Mouse (Mus musculus): ENCODE results near the gene Stt3b. TPM values are rescaled to one million over a fixed set of nuclear protein-coding genes. Genes with fewer than 3 reads are reported as not detected.
A peak's percentile ranks its signal among the peaks of the same experiment; 100 is the strongest.

Gene Stt3b
- polyA plus RNA-seq, 1 experiment from 2014 or later = 74.6 TPM

- Histone ChIP-seq H3K4me2 (ENCODE audit: low read length) (no peak overlapping the region), H3K4me1 (replicated peaks; ENCODE audit: control insufficient read depth, insufficient read depth, low read length) (peaks cover 7% of the 10 kb centered on the region), H3K27me3 (replicated peaks; ENCODE audit: control insufficient read depth, insufficient read depth, low read length) (no peaks in the 10 kb centered on the region), H3K9ac (replicated peaks; ENCODE audit: low read depth, low read length) (no peak overlapping the region), H3K27ac (ENCODE audit: low read length) (no peak overlapping the region), H3K36me3 (ENCODE audit: control insufficient read depth, insufficient read depth) (no peaks in the 10 kb centered on the region), H3K4me3 (replicated peaks; ENCODE audit: low read length) (no peak overlapping the region), H3K9me3 (ENCODE audit: control insufficient read depth, low read length) (no peaks in the 10 kb centered on the region)
- 86% methylated on average over 6 of the region's 6 CpGs for WGBS
- no peak for ATAC-seq
These were observed 10.8 kb upstream of the Stt3b start for GRCm38 (mm10) chr9:115321052-115321451.

GRCm38 (mm10) chr9:115320156-115320555, 9.9 kb upstream of the Stt3b start:
- no peak overlapping the region for H3K4me2 ChIP-seq (ENCODE audit: low read length)
- no peak for ATAC-seq
- H3K36me3 ChIP-seq (ENCODE audit: control insufficient read depth, insufficient read depth) = no peaks in the 10 kb centered on the region
- H3K4me1 ChIP-seq (replicated peaks; ENCODE audit: control insufficient read depth, insufficient read depth, low read length) = peaks cover 7% of the 10 kb centered on the region
- no peak overlapping the region for H3K9ac ChIP-seq (replicated peaks; ENCODE audit: low read depth, low read length)
- WGBS = 77% methylated on average over 4 of the region's 4 CpGs
- H3K27me3 ChIP-seq (replicated peaks; ENCODE audit: control insufficient read depth, insufficient read depth, low read length) = no peaks in the 10 kb centered on the region
- H3K9me3 ChIP-seq (ENCODE audit: control insufficient read depth, low read length) = no peaks in the 10 kb centered on the region
- H3K27ac ChIP-seq (ENCODE audit: low read length) = no peak overlapping the region
- H3K4me3 ChIP-seq (replicated peaks; ENCODE audit: low read length) = no peak overlapping the region

GRCm38 (mm10) chr9:115318621-115319375, 8.6 kb upstream of the Stt3b start:
- Histone ChIP-seq H3K9me3 (ENCODE audit: control insufficient read depth, low read length) (no peaks in the 10 kb centered on the region), H3K4me3 (replicated peaks; ENCODE audit: low read length) (no peak overlapping the region), H3K36me3 (ENCODE audit: control insufficient read depth, insufficient read depth) (no peaks in the 10 kb centered on the region), H3K27ac (ENCODE audit: low read length) (no peak overlapping the region), H3K4me2 (ENCODE audit: low read length) (no peak overlapping the region), H3K4me1 (replicated peaks; ENCODE audit: control insufficient read depth, insufficient read depth, low read length) (peaks cover 4% of the 10 kb centered on the region), H3K27me3 (replicated peaks; ENCODE audit: control insufficient read depth, insufficient read depth, low read length) (no peaks in the 10 kb centered on the region), H3K9ac (replicated peaks; ENCODE audit: low read depth, low read length) (no peak overlapping the region)
- WGBS = 84% methylated on average over 6 of the region's 6 CpGs
- no peak for ATAC-seq

GRCm38 (mm10) chr9:115317049-115317448, 6.8 kb upstream of the Stt3b start:
- Histone ChIP-seq H3K27me3 (replicated peaks; ENCODE audit: control insufficient read depth, insufficient read depth, low read length) (no peaks in the 10 kb centered on the region), H3K4me1 (replicated peaks; ENCODE audit: control insufficient read depth, insufficient read depth, low read length) (no peaks in the 10 kb centered on the region), H3K27ac (ENCODE audit: low read length) (no peak overlapping the region), H3K36me3 (ENCODE audit: control insufficient read depth, insufficient read depth) (no peaks in the 10 kb centered on the region), H3K9ac (replicated peaks; ENCODE audit: low read depth, low read length) (no peak overlapping the region), H3K4me2 (ENCODE audit: low read length) (no peak overlapping the region), H3K9me3 (ENCODE audit: control insufficient read depth, low read length) (no peaks in the 10 kb centered on the region), H3K4me3 (replicated peaks; ENCODE audit: low read length) (no peak overlapping the region)
- WGBS = 92% methylated on average over 5 of the region's 5 CpGs
- ATAC-seq = no peak

- peak overlapping the region; percentile 28 for H3K4me2 ChIP-seq (ENCODE audit: low read length)
- H3K4me1 ChIP-seq (replicated peaks; ENCODE audit: control insufficient read depth, insufficient read depth, low read length) = peaks cover 4% of the 10 kb centered on the region
- H3K9me3 ChIP-seq (ENCODE audit: control insufficient read depth, low read length) = no peaks in the 10 kb centered on the region
- WGBS = 14% methylated on average over 10 of the region's 10 CpGs
- H3K27ac ChIP-seq (ENCODE audit: low read length) = no peak overlapping the region
- ATAC-seq = no peak
- H3K9ac ChIP-seq (replicated peaks; ENCODE audit: low read depth, low read length) = no peak overlapping the region
- no peaks in the 10 kb centered on the region for H3K36me3 ChIP-seq (ENCODE audit: control insufficient read depth, insufficient read depth)
- H3K4me3 ChIP-seq (replicated peaks; ENCODE audit: low read length) = no peak overlapping the region
- no peaks in the 10 kb centered on the region for H3K27me3 ChIP-seq (replicated peaks; ENCODE audit: control insufficient read depth, insufficient read depth, low read length)
These were observed 4.3 kb upstream of the Stt3b start for GRCm38 (mm10) chr9:115314556-115314955.

GRCm38 (mm10) chr9:115313830-115314229, 3.6 kb upstream of the Stt3b start:
- H3K4me3 ChIP-seq (replicated peaks; ENCODE audit: low read length) = no peak overlapping the region
- no peaks in the 10 kb centered on the region for H3K9me3 ChIP-seq (ENCODE audit: control insufficient read depth, low read length)
- H3K4me2 ChIP-seq (ENCODE audit: low read length) = no peak overlapping the region
- peaks cover 4% of the 10 kb centered on the region for H3K4me1 ChIP-seq (replicated peaks; ENCODE audit: control insufficient read depth, insufficient read depth, low read length)
- WGBS = 92% methylated on average over 5 of the region's 5 CpGs
- no peak for ATAC-seq
- no peak overlapping the region for H3K27ac ChIP-seq (ENCODE audit: low read length)
- H3K27me3 ChIP-seq (replicated peaks; ENCODE audit: control insufficient read depth, insufficient read depth, low read length) = no peaks in the 10 kb centered on the region
- H3K36me3 ChIP-seq (ENCODE audit: control insufficient read depth, insufficient read depth) = no peaks in the 10 kb centered on the region
- no peak overlapping the region for H3K9ac ChIP-seq (replicated peaks; ENCODE audit: low read depth, low read length)

- WGBS = 9% methylated on average over 5 of the region's 5 CpGs
- no peaks in the 10 kb centered on the region for H3K9me3 ChIP-seq (ENCODE audit: control insufficient read depth, low read length)
- H3K4me1 ChIP-seq (replicated peaks; ENCODE audit: control insufficient read depth, insufficient read depth, low read length) = peaks cover 22% of the 10 kb centered on the region
- H3K36me3 ChIP-seq (ENCODE audit: control insufficient read depth, insufficient read depth) = no peaks in the 10 kb centered on the region
- H3K27me3 ChIP-seq (replicated peaks; ENCODE audit: control insufficient read depth, insufficient read depth, low read length) = no peaks in the 10 kb centered on the region
- H3K4me3 ChIP-seq (replicated peaks; ENCODE audit: low read length) = peak overlapping the region; percentile 97
- ATAC-seq = no peak
- H3K27ac ChIP-seq (ENCODE audit: low read length) = no peak overlapping the region
- H3K4me2 ChIP-seq (ENCODE audit: low read length) = peak overlapping the region; percentile 74
- peak overlapping the region; percentile 82 for H3K9ac ChIP-seq (replicated peaks; ENCODE audit: low read depth, low read length)
These were observed 951 bp upstream of the Stt3b start for GRCm38 (mm10) chr9:115311223-115311520.

GRCm38 (mm10) chr9:115309977-115310345, 260 bp downstream of the Stt3b start:
- Histone ChIP-seq H3K4me2 (ENCODE audit: low read length) (peak overlapping the region; percentile 74), H3K4me3 (replicated peaks; ENCODE audit: low read length) (peak overlapping the region; percentile 97), H3K27ac (ENCODE audit: low read length) (peak overlapping the region; percentile 99), H3K9ac (replicated peaks; ENCODE audit: low read depth, low read length) (peak overlapping the region; percentile 97), H3K27me3 (replicated peaks; ENCODE audit: control insufficient read depth, insufficient read depth, low read length) (no peaks in the 10 kb centered on the region), H3K4me1 (replicated peaks; ENCODE audit: control insufficient read depth, insufficient read depth, low read length) (peaks cover 27% of the 10 kb centered on the region), H3K9me3 (ENCODE audit: control insufficient read depth, low read length) (no peaks in the 10 kb centered on the region), H3K36me3 (ENCODE audit: control insufficient read depth, insufficient read depth) (no peaks in the 10 kb centered on the region)
- WGBS = 1% methylated on average over 26 of the region's 42 CpGs
- ATAC-seq = peak; percentile 74; the same call in 1 of the 2 replicates

- ATAC-seq = peak; percentile 6
- WGBS = under 1% methylated on average over 62 of the region's 65 CpGs
- H3K4me2 ChIP-seq (ENCODE audit: low read length) = peak overlapping the region; percentile 74
- H3K27ac ChIP-seq (ENCODE audit: low read length) = peak overlapping the region; percentile 99
- H3K9me3 ChIP-seq (ENCODE audit: control insufficient read depth, low read length) = no peaks in the 10 kb centered on the region
- no peaks in the 10 kb centered on the region for H3K36me3 ChIP-seq (ENCODE audit: control insufficient read depth, insufficient read depth)
- H3K4me3 ChIP-seq (replicated peaks; ENCODE audit: low read length) = peak overlapping the region; percentile 97
- no peaks in the 10 kb centered on the region for H3K27me3 ChIP-seq (replicated peaks; ENCODE audit: control insufficient read depth, insufficient read depth, low read length)
- H3K4me1 ChIP-seq (replicated peaks; ENCODE audit: control insufficient read depth, insufficient read depth, low read length) = peaks cover 30% of the 10 kb centered on the region
- H3K9ac ChIP-seq (replicated peaks; ENCODE audit: low read depth, low read length) = peak overlapping the region; percentile 97
These were observed 745 bp downstream of the Stt3b start for GRCm38 (mm10) chr9:115309381-115309971.

Measured in forebrain, embryonic 16.5 days (tissue).